Mouse (Mus musculus) cerebellum, postnatal 10 days (tissue): ENCODE results near the gene Trappc6a.

Experiments used
- DNase-seq, 2 experiments: peaks; one replicate each; pipeline ENCODE4 v3.0.0; 2021; ENCODE audit warnings: mixed read lengths in 2 of 2

The Trappc6a gene

GRCm38 (mm10) chr7:19524420-19525104 is 16.4 kb downstream of the Trappc6a start:
- no peak for DNase-seq

DNA sequence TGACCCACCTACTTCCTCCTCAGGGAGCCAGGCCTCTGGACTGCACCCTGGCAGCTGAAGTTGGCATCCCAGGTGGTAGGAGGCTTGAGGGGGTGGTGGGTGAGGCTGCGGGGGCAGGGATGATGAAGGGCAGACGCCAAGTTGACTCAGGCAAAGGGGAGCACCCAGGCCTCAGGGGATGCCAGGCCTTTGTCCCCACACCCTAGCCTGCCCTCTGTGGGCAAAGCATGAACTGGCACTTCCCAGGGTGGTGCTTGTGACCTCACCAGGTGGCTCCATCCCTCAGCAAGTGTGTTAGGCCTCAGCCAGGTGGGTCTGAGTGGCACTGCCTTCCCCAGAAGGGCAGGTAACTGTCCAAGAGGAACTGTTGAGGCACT is 16.9 kb downstream of the Trappc6a start:
- peak in 1 of 2 experiments; percentile 16 for DNase-seq

DNA sequence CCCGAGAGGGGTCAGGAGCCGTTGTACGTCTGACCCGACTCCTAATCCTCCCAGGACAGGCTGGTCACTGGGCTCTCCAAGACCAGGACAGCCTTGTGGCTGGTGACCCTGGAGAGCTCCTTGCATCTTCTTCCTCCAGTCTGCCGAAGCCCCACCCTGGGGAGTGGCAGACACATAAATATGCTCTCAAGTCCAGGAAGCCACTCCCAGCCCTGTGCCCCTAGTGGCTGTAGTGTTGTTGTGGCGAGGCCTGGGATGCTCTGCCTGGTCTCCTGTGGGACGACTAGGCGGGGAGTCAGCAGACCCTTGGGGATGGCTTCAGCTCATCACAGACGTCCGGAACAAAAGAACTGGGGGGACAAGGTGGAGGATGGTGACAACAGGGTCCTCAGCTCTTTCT is 22.9 kb downstream of the Trappc6a start:
- no peak for DNase-seq

DNA sequence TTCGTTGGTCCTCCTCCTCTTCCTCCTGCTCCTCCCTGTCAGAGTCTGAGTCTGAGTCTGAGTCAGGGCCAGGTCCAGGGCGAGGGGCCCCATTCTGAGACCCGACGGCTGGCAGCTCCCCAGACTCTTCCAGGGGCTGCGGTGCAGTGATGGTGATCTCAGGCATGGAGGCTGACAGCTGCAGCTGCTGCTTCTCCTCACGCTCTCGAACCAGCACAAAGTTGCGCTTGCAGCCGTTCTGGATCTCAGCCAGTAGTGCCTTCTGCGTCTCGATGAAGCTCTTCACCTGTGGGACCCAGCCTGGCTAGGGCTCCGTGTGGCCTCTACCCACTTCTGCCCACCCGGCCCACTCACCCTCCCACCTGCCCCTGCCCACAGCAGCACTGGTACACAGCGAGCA is 24.0 kb downstream of the Trappc6a start:
- peak in 1 of 2 experiments; percentile 46 for DNase-seq

GRCm38 (mm10) chr7:19534676-19535075 is 26.5 kb downstream of the Trappc6a start:
- DNase-seq = no peak

GRCm38 (mm10) chr7:19540771-19541566 is 32.8 kb downstream of the Trappc6a start:
- DNase-seq = peak; percentile 65

DNA sequence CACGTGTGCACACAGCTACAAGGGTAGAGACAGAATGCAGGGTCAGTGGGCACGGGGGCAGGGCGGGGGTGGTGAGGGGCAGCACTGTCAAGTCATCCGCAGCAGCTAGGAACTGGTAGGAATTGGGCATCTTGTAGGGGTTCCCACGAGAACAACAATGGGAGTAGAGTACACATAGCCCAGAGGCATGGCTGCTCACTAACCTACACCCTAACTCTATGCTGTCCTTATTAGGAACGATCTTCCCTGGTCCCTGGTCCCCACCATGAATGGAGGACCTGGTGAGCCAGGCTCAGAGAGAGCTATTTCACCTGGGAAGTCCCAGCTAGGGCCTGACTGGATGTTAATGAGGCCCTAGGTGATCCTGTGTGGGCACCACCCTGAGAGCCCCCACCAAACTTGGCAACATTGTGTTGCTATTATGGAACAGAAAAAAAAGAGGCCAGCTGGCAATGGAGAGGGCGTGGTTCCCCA is 33.5 kb downstream of the Trappc6a start:
- peak in 1 of 2 experiments; percentile 44 for DNase-seq

DNA sequence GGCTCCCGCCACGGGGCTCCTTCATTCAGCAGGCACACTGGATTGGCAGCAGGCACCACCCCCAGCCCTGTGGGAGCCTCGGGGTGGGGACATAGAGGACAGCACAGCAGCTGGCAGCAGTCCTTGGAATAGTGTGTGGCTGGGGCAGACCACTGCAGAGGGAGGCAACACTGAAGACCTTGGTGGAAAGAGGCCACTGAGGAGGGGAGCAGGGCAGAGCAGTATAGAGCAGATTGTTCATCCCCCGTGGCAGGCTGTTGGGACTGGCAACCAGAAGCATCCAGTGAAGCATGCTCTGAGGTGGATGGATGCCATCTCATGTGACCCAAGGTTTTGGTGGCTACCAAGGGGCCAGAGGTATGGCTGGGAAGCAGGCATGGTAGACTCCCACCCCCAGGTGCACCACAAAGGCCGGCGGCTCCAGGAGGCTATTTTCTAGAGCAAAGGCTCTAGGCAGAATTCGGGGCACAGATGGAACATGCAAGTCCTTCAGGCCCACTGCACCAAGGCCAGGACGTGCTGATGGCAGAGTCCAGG is 34.0 kb downstream of the Trappc6a start:
- peak; percentile 82 to 89 for DNase-seq

GRCm38 (mm10) chr7:19543584-19543983 is 35.4 kb downstream of the Trappc6a start:
- DNase-seq = peak in 1 of 2 experiments; percentile 56

GRCm38 (mm10) chr7:19546007-19546406 is 37.8 kb downstream of the Trappc6a start:
- no peak for DNase-seq

- no peak for DNase-seq
These were observed 39.3 kb downstream of the Trappc6a start for GRCm38 (mm10) chr7:19547344-19547969.

DNA sequence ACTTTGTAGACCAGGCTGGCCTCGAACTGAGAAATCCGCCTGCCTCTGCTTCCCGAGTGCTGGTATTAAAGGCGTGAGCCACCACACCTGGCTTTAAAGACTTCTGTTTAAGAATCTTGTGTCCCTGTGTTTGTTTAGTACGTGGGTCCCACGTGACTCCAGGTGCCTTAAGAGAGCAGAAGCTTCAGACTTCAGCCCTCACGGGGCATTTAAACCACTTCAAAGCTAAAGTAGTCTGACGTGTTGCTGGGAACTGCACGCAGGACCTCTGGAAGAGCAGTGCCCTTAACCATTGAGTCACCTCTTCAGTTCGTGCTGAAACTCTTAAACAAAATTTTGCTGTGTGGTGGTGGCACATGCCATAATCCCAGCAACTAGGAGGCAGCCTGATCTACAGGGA is 41.2 kb downstream of the Trappc6a start:
- no peak for DNase-seq

- DNase-seq = no peak
These were observed 43.4 kb downstream of the Trappc6a start for GRCm38 (mm10) chr7:19551634-19552033.

DNA sequence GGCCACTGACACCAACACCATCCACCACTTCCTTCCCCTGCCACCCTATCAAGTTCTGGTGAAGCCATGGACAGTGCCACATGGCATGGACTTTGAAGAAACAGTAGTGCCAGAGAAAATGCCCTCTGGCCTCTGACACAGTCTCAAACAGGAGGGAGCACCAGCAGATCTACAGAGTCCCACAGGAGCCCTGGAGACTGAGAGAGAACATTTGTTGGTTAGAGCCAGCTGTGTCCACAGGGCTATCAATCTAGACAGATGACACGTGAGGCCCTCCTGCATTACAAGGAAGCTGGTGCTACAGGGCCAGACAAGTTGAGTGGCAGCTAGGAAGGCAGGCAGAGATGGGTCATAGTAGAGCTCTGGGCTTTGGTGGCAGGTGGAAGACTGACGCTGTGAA is 44.2 kb downstream of the Trappc6a start:
- no peak for DNase-seq

DNA sequence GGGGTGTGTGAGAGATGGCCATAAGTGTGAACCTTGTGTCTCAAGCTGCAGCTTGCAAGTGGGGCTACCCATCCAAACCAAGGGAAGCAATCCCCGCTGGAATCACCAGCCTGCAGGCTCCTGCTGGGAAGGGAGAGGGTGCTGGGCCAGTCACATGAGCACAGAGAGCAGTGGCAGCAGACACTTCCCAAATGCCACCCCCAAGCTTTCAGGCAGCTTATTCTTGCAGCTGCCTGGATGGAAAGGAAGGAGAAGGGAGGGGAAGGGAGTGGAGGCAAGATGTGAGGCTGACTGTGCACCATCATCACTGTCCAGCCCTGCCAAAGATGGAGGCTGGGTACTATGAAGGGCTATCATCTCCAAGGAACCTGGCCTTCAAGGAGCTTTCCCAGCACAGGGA is 46.0 kb downstream of the Trappc6a start:
- DNase-seq = no peak

GRCm38 (mm10) chr7:19557086-19557485 is 48.9 kb downstream of the Trappc6a start:
- DNase-seq = peak; percentile 28 to 34

- DNase-seq = no peak
These were observed 50.0 kb downstream of the Trappc6a start for GRCm38 (mm10) chr7:19557982-19558900.

DNA sequence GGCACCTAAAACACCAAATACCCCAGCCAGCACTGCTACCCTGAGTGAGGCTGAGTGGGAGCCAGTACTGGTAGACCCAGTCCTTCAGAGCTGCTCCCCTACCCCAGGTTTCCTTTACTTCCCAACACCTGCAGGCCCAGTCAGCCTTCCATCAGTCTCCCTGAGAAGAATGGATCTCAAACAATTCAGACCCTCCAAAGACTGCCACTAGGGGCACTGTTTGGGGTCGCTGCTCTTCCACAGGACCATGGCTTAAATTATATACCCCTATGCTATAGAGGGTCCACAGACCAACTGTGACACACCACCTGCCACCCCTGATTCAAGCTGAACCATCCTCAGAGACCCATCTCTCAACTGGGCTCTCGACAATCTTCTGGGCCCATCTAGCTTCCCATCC is 50.8 kb downstream of the Trappc6a start:
- peak; percentile 48 to 65 for DNase-seq

DNA sequence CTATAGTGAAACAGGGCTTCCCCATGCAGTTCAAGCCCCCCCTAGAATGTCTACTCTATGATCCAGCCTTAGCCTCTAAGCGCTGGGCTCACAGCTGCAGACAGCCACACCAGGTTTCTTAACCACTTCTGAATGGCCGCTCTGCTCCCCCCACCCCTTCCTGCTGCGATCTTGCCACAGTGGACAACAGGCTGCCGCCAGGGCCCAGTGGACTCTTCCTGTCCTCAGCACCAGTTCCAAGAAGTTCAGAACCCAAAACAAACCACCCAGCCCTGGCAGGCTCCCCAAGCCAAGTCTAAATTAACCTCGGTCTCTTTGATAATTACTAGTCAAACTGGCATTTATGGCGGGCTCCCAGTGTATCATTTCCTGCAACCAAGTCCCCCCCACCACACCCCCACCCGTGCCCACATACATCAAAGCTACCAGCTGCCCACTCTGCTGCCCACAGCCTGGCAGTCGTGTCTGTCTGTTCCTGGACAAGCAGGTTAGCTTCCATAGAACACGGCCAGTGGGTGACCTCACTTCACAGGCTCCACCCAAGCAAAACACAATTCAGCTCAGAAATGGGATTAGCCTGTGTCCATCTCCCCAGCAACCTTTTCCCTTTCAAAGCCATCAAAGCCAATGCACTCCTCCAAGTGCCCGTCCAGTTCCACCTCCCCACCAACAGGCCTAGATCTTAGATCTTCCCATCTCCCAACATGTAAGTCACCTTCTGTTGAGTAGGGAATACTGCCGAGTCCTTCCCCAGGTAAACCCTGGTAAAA is 52.5 kb downstream of the Trappc6a start:
- DNase-seq = peak in 1 of 2 experiments; percentile 39

GRCm38 (mm10) chr7:19561431-19561764 is 53.2 kb downstream of the Trappc6a start:
- DNase-seq = no peak
